Mouse (Mus musculus): Measurements from ENCODE around the gene Ddx23. TPM values are rescaled to one million over a fixed set of nuclear protein-coding genes. Genes with fewer than 3 reads are reported as not detected.

Ddx23 gene
- total and polyA plus RNA-seq, 3 experiments = 66.6 to 154 (median 112) TPM

- DNase-seq (ENCODE audit: low spot score) = peak; percentile 47
- TF ChIP-seq CTCF (IDR thresholded peaks at IDR 0.05; ENCODE audit: low read depth, low read length) (peak; percentile 84), POLR2AphosphoS5 (IDR thresholded peaks at IDR 0.05; ENCODE audit: insufficient replicate concordance, low read depth, low read length) (no peak)
- H3K4me3 ChIP-seq (ENCODE audit: low read depth, low read length) = no peak overlapping the region
- ATAC-seq (ENCODE audit: extremely low read depth, insufficient number of reproducible peaks, low FRiP score, poor library complexity, severe bottlenecking) = no peak
- no peaks in the 10 kb centered on the region for H3K36me3 ChIP-seq (replicated peaks)
- H3K9me3 ChIP-seq (replicated peaks) = no peaks in the 10 kb centered on the region
- peaks cover 92% of the 10 kb centered on the region for H3K27me3 ChIP-seq (ENCODE audit: insufficient read depth, low read length)
- peaks cover 40% of the 10 kb centered on the region for H3K4me1 ChIP-seq (ENCODE audit: insufficient read depth, low read depth, low read length)
Measured at GRCm38 (mm10) chr15:98631493-98631892, 31.2 kb downstream of the Ddx23 start.

GRCm38 (mm10) chr15:98630540-98630939 is 32.2 kb downstream of the Ddx23 start, which contains the start of gene Cacnb3:
Gene Cacnb3, plus strand, starts transcription at chr15:98630840.
- TF ChIP-seq POLR2AphosphoS5 (IDR thresholded peaks at IDR 0.05; ENCODE audit: insufficient replicate concordance, low read depth, low read length) (no peak), TAL1 (conservative IDR thresholded peaks at IDR 0.05; ENCODE audit: low read depth, low read length) (no peak), CTCF (IDR thresholded peaks at IDR 0.05; ENCODE audit: low read depth, low read length) (no peak), GATA1 (IDR thresholded peaks at IDR 0.05; ENCODE audit: borderline replicate concordance, low read length) (no peak), GATA2 (IDR thresholded peaks at IDR 0.05; ENCODE audit: borderline replicate concordance, low read depth, low read length) (no peak)
- Histone ChIP-seq H3K4me3 (ENCODE audit: low read depth, low read length) (no peak within 1 kb of the TSS), H3K9me3 (replicated peaks) (no peaks in the 10 kb centered on the region), H3K27me3 (ENCODE audit: insufficient read depth, low read length) (peaks cover 84% of the 10 kb centered on the region), H3K36me3 (replicated peaks) (no peaks in the 10 kb centered on the region), H3K4me1 (ENCODE audit: insufficient read depth, low read depth, low read length) (peaks cover 34% of the 10 kb centered on the region)
- DNase-seq (ENCODE audit: low spot score) (no peak), ATAC-seq (ENCODE audit: extremely low read depth, insufficient number of reproducible peaks, low FRiP score, poor library complexity, severe bottlenecking) (no peak)

- no peaks in the 10 kb centered on the region for H3K36me3 ChIP-seq (replicated peaks)
- H3K9me3 ChIP-seq (replicated peaks) = no peaks in the 10 kb centered on the region
- H3K4me3 ChIP-seq (ENCODE audit: low read depth, low read length) = no peak overlapping the region
- TF ChIP-seq CTCF (IDR thresholded peaks at IDR 0.05; ENCODE audit: low read depth, low read length) = no peak
- ATAC-seq (ENCODE audit: extremely low read depth, insufficient number of reproducible peaks, low FRiP score, poor library complexity, severe bottlenecking) (no peak), DNase-seq (ENCODE audit: low spot score) (no peak)
- peaks cover 24% of the 10 kb centered on the region for H3K4me1 ChIP-seq (ENCODE audit: insufficient read depth, low read depth, low read length)
- H3K27me3 ChIP-seq (ENCODE audit: insufficient read depth, low read length) = peaks cover 80% of the 10 kb centered on the region
Measured at GRCm38 (mm10) chr15:98629464-98629863, 33.2 kb downstream of the Ddx23 start.

GRCm38 (mm10) chr15:98628589-98629254 is 34.0 kb downstream of the Ddx23 start:
- H3K4me1 ChIP-seq (ENCODE audit: insufficient read depth, low read depth, low read length) = peaks cover 16% of the 10 kb centered on the region
- no peaks in the 10 kb centered on the region for H3K9me3 ChIP-seq (replicated peaks)
- TF ChIP-seq GATA1 (IDR thresholded peaks at IDR 0.05; ENCODE audit: borderline replicate concordance, low read length) = no peak
- TF ChIP-seq CTCF (IDR thresholded peaks at IDR 0.05; ENCODE audit: low read depth, low read length) = no peak
- no peak for TF ChIP-seq GATA2 (IDR thresholded peaks at IDR 0.05; ENCODE audit: borderline replicate concordance, low read depth, low read length)
- no peak for TF ChIP-seq POLR2AphosphoS5 (IDR thresholded peaks at IDR 0.05; ENCODE audit: insufficient replicate concordance, low read depth, low read length)
- no peak for TF ChIP-seq TAL1 (conservative IDR thresholded peaks at IDR 0.05; ENCODE audit: low read depth, low read length)
- no peak for DNase-seq (ENCODE audit: low spot score)
- H3K36me3 ChIP-seq (replicated peaks) = no peaks in the 10 kb centered on the region
- H3K4me3 ChIP-seq (ENCODE audit: low read depth, low read length) = no peak overlapping the region
- peaks cover 75% of the 10 kb centered on the region for H3K27me3 ChIP-seq (ENCODE audit: insufficient read depth, low read length)
- ATAC-seq (ENCODE audit: extremely low read depth, insufficient number of reproducible peaks, low FRiP score, poor library complexity, severe bottlenecking) = no peak

GRCm38 (mm10) chr15:98626487-98627212 is 36.0 kb downstream of the Ddx23 start:
- Histone ChIP-seq H3K9me3 (replicated peaks) (no peaks in the 10 kb centered on the region), H3K4me1 (ENCODE audit: insufficient read depth, low read depth, low read length) (peaks cover 5% of the 10 kb centered on the region), H3K36me3 (replicated peaks) (no peaks in the 10 kb centered on the region), H3K27me3 (ENCODE audit: insufficient read depth, low read length) (peaks cover 71% of the 10 kb centered on the region), H3K4me3 (ENCODE audit: low read depth, low read length) (no peak overlapping the region)
- DNase-seq (ENCODE audit: low spot score) (no peak), ATAC-seq (ENCODE audit: extremely low read depth, insufficient number of reproducible peaks, low FRiP score, poor library complexity, severe bottlenecking) (no peak)
- no peak for TF ChIP-seq TAL1 (conservative IDR thresholded peaks at IDR 0.05; ENCODE audit: low read depth, low read length)
- TF ChIP-seq GATA1 (IDR thresholded peaks at IDR 0.05; ENCODE audit: borderline replicate concordance, low read length) = no peak
- TF ChIP-seq POLR2AphosphoS5 (IDR thresholded peaks at IDR 0.05; ENCODE audit: insufficient replicate concordance, low read depth, low read length) = no peak
- TF ChIP-seq GATA2 (IDR thresholded peaks at IDR 0.05; ENCODE audit: borderline replicate concordance, low read depth, low read length) = no peak
- no peak for TF ChIP-seq CTCF (IDR thresholded peaks at IDR 0.05; ENCODE audit: low read depth, low read length)

- Histone ChIP-seq H3K9me3 (replicated peaks) (no peaks in the 10 kb centered on the region), H3K27me3 (ENCODE audit: insufficient read depth, low read length) (peaks cover 68% of the 10 kb centered on the region), H3K4me1 (ENCODE audit: insufficient read depth, low read depth, low read length) (0 out of 2 replicates have a peak, but pooled peaks cover 3% of the 10 kb centered on the region), H3K36me3 (replicated peaks) (no peaks in the 10 kb centered on the region), H3K4me3 (ENCODE audit: low read depth, low read length) (no peak overlapping the region)
- TF ChIP-seq GATA1 (IDR thresholded peaks at IDR 0.05; ENCODE audit: borderline replicate concordance, low read length) (no peak), POLR2AphosphoS5 (IDR thresholded peaks at IDR 0.05; ENCODE audit: insufficient replicate concordance, low read depth, low read length) (no peak), TAL1 (conservative IDR thresholded peaks at IDR 0.05; ENCODE audit: low read depth, low read length) (no peak), GATA2 (IDR thresholded peaks at IDR 0.05; ENCODE audit: borderline replicate concordance, low read depth, low read length) (no peak), CTCF (IDR thresholded peaks at IDR 0.05; ENCODE audit: low read depth, low read length) (no peak)
- no peak for DNase-seq (ENCODE audit: low spot score)
- no peak for ATAC-seq (ENCODE audit: extremely low read depth, insufficient number of reproducible peaks, low FRiP score, poor library complexity, severe bottlenecking)
Measured at GRCm38 (mm10) chr15:98626078-98626477, 36.6 kb downstream of the Ddx23 start.

Measured in G1E (cell line).